Mouse (Mus musculus) urinary bladder, postnatal 36 days (tissue): Measurements from ENCODE around the gene Map2k6.

ENCODE experiments used
- DNase-seq, 2 experiments: peaks; one replicate each; pipeline ENCODE4 v3.0.0; 2022; ENCODE audit warnings: low spot score in 2 of 2, mixed read lengths in 1 of 2

Map2k6 gene

DNA sequence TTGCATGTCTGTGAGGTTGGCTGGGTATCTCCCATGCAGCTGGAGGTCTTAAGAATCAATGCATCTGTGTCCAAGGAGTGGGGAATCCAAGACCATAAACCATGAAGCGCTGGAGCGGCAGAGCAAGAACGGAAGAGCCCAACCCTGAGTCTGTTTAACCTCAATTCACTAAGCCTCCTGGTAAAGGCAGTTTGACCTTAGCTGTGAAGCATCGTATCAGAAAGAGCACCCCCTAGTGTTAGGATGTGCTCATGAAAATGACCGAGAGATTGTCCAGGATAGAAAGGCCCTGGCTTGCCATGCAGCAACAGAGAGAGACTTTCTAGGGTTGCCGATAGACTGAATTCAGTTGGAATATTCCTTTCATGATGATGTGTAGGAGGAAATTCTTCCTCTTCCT, 84.2 kb downstream of the Map2k6 start:
- peak; percentile 28 to 32 for DNase-seq

DNA sequence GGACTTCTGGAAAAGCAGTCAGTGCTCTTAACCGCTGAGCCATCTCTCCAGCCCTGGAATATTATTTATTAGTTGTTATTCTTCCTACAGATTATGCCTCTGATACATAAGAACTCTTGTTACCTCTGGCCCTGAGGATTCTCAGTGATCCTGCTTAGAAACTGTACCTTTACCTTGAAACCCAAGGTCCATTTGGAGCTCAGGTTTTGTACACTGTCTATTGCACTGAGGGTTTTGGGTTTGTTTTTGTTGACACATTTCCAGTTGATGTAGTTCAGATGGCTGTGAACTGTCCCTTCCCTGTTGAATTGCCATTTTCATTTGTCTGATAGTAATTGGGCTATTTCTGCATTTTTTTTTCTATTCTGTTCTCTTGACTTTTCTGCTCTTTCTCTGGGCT, 85.5 kb downstream of the Map2k6 start:
- DNase-seq: no peak

DNA sequence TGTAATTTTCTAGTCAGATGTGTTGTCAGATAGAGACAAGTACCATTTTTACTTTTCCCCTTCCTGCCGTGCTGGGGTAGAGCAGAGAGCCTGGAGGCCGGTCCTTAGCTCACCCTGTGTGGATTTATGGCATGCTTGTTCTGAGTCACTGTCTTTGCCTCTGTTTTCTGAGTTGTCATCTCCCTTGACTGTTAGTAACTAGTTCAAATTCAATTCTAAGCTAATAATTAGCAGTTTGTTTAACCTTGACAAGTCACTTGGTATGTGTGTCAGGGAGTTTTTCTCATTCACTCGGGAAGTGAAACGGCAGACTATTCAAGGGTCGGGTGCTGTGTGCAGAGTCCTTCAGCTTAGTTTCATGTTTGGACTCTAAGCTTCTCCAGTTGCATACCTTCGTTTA, 86.2 kb downstream of the Map2k6 start:
- no peak for DNase-seq

DNA sequence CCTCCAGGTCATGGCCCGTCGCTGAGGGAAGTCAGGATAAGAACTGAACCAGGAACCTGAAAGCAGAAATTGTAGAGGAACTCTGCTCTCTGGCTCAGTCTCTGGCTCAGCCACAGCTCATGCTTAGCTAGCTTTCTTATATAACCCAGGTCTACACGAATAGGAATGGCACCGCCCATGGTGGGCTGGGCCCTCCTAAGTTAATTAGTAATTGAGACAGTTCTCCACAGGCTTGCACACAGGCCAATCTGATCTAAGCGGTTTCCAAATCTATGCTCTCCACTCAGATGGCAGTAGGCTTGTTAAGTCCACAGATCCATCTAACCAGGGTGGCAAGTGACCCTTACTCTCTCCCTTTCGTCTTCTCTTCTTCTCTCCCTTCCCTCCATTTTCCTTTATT, 88.9 kb downstream of the Map2k6 start:
- DNase-seq: no peak

DNA sequence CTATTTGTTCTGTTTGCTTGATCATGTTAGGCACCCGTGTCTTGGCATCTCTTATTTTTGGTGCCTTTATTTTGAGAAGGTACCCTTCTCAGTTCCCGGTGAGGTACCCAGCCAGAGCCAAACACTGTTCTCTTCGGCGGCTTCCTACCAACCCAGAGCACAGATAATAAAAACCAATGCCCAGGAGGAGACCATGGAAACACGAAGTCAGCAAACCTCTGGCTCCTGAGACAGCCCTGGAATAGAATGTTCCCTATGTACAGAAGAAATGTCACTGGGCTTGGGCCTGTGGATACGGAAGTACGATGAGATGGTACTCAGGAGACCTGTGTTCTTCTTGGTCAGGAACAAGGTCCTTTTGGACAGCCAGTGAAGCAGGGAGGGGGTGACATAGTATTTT, 89.4 kb downstream of the Map2k6 start:
- no peak for DNase-seq

DNA sequence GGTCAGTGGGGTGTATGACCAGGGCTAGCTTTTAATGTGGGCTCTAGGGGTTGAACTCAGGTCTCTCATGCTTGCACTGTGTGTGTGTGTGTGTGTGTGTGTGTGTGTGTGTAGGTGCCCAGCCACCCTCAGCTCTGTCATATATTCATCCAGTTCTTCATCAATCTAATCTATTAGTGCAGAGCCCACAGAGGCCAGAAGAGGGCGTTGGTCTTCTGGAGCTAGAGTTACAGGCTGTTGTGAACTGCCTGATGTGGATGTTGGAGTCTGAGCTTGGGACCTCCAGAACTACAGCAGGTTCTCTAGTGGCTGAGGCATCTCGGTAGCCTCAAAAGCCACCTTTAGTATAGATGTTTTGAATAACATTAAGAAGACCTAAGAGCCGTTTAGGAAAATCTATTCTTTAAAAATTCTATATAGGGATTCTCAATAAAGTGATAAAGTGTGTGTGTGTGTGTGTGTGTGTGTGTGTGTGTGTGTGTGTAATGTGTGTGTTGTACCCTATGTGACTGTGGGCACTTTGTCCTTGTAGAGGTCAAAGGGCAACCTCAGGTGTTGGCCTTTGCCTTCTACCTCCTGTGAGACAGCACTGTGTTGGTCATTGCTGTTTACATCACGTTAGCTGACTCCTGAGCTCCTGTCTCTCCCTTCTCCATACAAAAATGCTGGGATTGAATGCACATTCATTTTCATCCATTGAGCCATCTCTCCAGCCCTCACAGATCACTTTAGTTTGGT, 96.6 kb downstream of the Map2k6 start:
- no peak for DNase-seq

DNA sequence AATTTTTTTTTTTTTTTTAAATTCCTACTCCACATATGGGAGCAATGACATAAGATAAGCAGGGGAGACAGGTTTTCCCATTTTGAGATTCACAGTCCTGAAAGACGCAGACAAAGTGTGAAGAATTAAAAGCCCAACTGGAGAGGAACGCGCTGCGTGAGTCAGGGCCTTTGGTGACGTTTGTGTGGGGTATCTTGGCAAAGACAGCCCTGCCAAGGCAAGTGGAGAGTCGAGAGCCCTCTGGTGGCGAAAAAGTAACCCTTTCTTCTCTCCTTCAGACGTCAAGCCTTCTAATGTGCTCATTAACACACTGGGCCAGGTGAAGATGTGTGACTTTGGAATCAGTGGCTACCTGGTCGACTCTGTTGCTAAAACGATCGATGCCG, 97.1 kb downstream of the Map2k6 start:
- DNase-seq: peak in 1 of 2 experiments; percentile 38

DNA sequence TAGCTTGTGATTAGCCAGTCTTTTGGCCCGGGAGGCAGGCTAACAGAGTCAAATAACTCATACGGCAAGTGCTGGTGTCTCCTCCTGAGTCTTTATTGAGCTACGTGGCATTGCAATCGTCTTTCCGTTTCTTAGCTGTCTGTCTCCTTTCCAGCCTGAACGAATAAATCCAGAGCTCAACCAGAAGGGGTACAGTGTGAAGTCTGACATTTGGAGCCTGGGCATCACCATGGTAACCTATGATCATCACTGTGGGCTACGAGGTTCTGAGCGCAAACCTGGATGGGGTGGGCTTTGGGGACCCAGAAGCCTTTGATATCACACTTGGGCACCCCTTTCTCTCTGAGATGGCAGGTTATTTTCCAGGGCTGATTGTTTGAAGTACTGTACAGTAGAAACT, 98.8 kb downstream of the Map2k6 start:
- no peak for DNase-seq

DNA sequence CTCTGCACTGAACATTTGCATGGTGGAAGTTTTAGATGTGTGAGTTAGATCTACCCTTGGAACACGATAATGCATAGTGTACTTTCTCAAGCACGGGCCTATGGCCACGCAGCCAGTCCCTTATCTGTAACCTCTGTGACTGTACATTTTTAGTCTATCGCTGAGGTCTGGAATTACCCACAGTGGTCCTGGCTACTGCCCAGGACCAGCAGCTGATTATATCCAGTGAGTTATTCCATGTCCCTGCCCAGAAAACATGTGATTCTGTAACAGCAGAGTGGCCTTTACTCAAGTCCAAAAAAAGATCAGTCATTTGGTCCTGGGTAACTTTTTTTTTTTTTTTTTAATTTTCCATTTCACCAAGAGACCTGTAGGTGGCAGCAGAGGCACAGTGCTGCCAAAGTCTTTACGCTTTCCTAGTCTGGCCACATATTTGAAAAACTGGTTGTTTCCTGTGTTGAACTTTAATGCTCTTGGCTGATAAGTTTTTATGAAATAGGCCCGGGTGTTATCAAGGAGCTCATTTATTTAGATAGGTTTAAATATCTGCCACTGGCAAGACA, 99.8 kb downstream of the Map2k6 start:
- no peak for DNase-seq

DNA sequence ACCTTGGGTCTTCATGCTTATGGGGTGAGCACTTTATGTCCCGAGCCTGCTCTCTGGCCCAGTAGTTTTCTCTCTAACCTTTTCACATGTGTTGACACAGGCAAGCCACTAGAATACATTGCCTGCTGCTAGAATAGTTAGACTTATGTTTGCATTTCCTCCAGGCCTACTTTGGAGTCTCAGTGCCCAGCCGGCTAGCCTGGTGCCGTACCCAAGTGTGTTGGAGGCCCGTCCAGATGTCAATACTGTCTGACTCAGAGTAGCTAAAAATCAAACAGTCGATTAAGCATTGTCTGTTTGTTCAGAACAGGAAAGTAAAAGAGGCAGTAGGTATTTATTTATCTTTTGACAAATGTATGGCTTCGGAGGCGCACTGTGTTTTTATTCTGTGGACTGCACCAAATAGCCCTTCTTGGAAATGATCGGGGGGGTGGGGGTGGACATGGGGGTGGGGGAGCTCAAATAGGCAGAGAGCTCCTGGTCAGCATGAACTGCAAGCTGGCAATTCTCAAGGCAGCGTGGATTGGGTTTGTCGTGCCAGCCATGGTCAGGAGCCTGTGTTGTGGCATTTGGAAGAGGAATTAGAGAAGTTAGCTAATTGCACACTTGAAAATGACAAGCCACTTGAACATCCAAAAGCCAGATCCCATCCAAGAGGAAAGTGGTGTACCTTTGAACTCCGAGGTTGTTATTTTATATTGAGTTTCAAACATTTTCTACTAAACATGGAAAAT, 104.2 kb downstream of the Map2k6 start:
- DNase-seq: no peak

DNA sequence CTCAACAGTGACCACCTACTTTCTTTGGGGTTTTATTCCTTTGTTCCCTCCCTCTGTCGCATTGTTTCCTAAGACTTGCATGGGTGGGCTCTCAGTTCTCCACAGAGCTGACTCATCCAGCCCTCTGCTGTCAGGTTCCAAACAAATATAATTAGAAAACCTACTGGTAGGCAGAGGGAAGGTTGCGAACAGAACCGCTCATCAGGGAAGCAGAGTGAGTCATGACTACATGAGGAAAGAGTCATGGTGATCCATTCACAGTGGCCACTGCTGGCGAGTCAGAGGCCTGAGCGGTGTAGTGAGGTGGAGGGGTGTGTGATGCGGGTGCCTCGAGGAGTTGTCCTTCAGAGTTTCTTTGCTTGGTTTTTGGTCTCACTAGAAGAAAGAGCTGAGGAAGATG, 112.5 kb downstream of the Map2k6 start:
- no peak for DNase-seq

DNA sequence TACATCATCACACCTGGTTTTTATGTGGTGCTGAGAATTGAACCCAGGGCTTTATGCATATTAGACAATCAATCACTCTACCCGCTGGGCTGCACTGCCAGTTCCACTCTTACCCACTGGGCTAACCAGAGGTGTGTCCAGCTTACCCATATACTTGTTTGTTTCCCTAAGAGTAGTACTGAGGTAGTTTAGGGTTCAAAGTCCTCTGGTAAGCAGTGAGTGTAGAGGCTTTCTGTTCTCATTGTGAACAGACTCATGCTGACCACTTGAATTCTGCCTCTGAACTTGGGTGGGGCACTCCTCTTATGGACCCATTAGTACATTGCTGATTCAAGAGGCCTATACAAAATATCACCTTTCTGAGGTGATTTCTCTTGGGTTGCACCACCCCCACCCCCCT, 119.7 kb downstream of the Map2k6 start:
- no peak for DNase-seq

DNA sequence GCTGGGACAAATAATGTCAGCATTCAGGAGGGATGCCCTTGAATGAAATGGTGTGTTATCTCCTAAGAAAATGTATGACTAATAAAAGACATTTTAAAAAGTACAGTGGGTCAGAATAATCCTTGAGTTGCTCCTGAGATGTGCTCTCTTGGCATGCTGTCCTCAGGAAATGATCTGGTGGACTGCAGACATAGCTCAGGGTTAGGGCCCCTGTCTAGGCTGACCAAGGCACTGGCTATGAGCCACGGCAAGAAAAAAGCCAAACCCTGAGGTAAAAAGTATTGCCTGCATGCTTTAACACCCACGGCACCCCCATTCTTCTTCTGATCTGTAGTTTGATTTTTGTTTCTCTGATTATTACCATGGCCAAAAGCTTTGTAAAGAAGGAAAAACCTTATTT, 124.0 kb downstream of the Map2k6 start:
- DNase-seq: no peak

DNA sequence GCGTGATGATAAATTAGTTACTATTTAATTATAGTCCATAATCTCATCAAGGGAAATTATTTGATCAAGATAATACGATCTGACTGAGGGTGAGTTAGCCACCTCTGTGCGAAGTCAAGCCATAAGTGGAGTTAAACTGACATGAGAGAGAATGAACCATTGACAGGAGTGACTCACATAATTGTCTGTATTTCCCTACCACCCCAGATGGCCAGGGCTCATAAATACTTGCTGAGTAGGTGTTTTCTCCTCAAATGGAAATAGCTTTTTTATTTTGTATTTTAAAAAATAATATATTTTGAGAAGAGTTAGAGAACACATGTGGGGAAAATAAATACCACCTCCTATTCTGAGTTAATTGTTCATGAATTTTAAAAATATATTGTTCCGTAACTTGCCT, 127.2 kb downstream of the Map2k6 start:
- no peak for DNase-seq

DNA sequence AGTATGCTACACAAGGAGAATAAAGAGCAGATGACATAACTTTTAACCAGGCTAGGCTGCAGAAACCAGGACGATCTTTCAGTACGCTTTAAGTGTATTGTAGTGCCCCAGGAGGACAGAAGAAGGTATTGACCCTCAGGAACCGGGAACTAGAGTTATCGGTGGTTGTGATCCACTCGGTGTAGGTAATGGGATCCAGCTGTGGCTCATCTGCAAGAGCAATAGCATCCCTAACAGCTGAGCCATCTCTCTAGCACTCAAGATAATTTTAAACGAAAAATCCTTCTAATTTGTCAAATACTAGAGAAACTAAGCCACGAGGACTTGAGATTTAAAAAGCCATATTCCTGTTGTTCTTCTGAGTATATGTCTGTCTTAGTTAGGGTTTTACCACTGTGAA, 132.2 kb downstream of the Map2k6 start:
- no peak for DNase-seq

DNA sequence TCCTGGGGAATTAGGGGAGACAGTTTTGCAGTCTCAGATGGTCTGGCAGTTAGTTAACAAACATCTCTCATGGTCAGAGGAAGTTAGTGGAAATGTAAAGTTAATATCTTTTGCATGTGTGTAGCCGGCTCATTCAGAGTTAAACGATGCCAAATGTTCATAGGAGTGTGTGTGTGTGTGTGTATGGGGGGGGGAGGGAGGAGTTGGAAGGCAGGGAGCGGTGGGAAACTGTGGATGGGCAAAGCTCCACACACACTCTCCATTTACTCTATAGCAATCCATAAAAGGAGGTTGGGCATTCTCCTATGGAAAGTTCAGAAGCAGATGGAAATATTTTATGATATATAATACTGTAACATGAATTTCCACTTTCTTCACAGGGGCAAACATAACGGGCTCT, 135.9 kb downstream of the Map2k6 start:
- no peak for DNase-seq

DNA sequence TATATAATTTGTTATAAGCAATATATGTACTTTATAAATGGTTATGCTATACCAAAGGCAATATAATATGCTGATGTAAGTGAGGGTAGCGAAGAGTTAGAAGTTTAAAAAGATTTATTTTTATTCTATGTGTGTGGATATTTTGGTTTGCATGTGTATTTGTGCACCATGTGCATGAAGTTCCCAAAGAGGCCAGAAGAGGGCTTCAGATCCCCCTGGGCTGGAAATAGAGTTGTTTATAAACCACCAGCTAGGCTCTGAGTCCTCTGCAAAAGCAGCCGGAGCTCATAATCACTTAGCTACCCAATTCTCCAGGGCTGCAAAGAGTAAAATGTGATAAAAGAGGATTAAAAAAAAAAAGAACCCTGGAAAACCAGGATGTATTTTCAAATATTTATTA, 137.6 kb downstream of the Map2k6 start:
- DNase-seq: no peak

DNA sequence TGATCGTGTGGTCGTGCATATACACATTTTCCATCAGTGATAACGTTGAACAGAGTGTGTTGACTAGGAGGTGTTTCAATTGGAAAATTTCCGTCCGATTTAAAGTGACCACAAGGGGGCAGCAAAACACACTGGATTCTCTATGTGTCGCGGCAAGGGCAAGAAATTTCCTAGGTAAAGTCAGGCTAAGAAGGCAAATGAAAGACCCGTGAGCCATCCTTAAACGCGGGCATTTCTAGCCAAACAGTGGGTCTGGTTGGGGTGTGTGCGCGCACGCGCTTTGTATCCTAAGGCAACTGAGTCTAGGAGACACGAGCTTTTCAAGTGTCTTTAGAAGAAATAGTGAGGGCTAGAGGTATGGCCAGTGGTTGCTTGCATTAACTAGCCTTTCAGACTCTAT, 138.7 kb downstream of the Map2k6 start:
- DNase-seq: peak; percentile 54 to 64

DNA sequence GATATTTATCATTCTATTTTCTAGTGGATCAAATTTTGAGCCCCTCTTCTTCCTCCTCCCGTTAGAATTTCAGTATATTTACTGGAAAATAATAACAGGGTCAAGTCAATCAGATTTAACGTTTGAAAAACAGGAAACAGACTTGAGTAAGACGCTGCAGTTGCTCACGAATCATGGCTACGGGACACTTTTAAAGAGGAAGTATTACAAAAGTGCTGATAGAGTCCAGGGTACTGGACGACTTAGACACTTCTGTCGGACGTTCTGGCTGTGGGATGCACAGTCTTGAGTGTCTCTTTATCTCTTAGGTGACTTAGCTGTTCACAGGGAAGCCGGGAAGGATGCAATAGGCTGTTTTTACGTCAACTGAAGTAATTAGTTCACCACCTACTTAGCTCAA, 139.3 kb downstream of the Map2k6 start:
- no peak for DNase-seq

DNA sequence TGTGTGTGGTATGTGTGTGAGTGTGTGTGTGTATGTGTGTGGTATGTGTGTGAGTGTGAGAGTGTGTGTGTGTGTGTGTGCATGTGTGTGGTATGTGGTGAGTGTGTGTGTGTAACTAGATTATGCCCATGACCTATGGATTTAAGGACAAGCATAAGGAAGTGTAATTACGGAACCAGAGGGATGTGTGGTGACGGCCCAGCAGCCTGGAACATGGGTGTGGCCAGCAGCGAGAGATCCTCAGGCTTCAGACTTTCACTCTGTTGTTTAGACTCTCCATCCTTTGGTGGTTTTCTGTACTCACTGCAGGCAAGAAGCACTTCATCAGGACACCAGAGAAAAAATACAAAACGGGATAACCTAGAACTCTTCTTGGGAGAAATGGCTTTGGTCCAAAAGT, 143.0 kb downstream of the Map2k6 start:
- DNase-seq: no peak

DNA sequence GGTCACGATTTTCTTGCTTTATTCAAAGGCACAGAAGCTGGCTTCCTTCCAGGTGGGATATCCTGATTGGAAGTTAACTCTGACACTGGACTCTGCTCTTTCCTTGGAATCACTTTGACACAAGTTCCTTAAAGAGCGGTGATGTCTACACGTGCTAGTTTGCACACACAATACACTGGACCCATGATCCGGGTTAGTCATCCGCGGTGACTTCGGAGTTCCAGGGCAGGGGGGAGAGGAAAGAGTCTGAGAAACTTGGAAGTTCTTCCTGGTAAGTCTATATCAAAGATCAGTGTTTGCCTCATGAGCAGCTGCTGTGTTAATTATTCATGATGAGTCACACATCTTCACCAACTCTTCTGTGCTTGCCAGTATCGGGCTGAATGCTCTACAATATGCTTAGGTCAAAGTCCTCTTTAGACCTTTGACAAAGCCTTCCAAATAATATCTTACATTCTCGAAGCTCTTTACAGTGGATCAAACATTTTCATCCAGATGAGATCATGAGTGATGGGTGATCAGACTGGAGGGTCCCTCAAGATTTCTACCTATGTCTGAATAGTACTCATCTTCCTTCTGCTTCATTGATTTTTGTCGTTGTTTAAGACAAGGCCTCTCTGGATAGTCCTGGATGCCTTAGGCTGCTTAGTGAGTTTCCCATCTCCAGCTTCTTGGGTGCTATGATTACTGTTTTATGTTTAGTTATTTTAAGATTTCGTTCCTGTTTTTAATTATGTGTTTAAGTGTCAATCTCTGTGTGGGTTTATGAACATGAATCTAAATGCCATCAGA, 145.7 kb downstream of the Map2k6 start:
- no peak for DNase-seq

DNA sequence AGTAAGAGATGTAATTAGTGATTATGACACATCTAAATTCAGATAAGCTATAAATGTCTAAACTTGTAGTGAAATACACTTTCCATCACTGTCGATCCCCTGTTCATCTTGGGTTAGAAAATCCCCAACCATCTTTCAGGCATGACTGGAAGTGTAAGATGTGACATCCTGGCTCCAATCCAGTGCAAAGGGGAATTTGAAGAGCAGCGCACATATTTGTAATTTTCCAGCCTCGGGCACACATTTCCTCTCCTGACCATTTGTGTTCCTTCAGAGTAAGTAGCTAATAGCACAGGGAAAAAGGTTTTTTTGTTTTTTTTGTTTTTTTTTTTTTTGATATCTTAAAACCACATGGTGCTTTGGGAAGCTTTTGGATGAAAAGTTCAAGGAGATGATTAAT, 146.5 kb downstream of the Map2k6 start:
- no peak for DNase-seq
